Comparison of ENCODE assay signal across 14 mouse cellular contexts in genomic region chr11:29815261-29815660, GRCm38 (mm10). TPM values are rescaled to one million over a fixed set of nuclear protein-coding genes. Genes with fewer than 3 reads are reported as not detected.
DNase-seq lines count a peak whose midpoint lies in the region; ATAC-seq lines count a peak whose summit lies in the region.
"Had no signal": no experiment of that assay in that cellular context is flagged by ENCODE, and none has a peak within 500 bp of the region (broad histone marks: within the 10 kb centered on the region; RNA-seq: fewer than 3 reads in every experiment).

No protein-coding gene starts in this region.

- H3K4me2 ChIP-seq in liver, embryonic 16.5 days (ENCODE audit: low read depth, low read length) = peak overlapping the region; percentile 53
- H3K4me2 ChIP-seq: hindbrain, embryonic 13.5 days had no signal

- H3K9ac ChIP-seq in liver, embryonic 16.5 days (ENCODE audit: low read depth, low read length) = peak overlapping the region; percentile 54
- H3K9ac ChIP-seq: hindbrain, embryonic 13.5 days had no signal

- H3K27ac ChIP-seq in liver, embryonic 16.5 days (ENCODE audit: low read length) = peak overlapping the region; percentile 99
- H3K27ac ChIP-seq: hindbrain, embryonic 13.5 days; kidney, postnatal 0 days had no signal

- no peaks in the 10 kb centered on the region for H3K9me3 ChIP-seq in liver, embryonic 16.5 days (replicated peaks; ENCODE audit: control insufficient read depth, low read length)
- H3K9me3 ChIP-seq: hindbrain, embryonic 13.5 days had no signal

- 0 out of 2 replicates have a peak overlapping the region, but pooled peaks have one; percentile 9 for H3K4me3 ChIP-seq in liver, embryonic 16.5 days (ENCODE audit: low read depth, low read length)
- H3K4me3 ChIP-seq: hindbrain, embryonic 13.5 days had no signal

- peaks cover 17% of the 10 kb centered on the region for H3K4me1 ChIP-seq in liver, embryonic 16.5 days (ENCODE audit: control insufficient read depth, low read depth, low read length)
- H3K4me1 ChIP-seq: hindbrain, embryonic 13.5 days had no signal

- WGBS in liver, embryonic 16.5 days (ENCODE audit: insufficient replicate concordance) = 15% methylated on average over 3 of the region's 3 CpGs

- H3K36me3 ChIP-seq in liver, embryonic 16.5 days (ENCODE audit: control insufficient read depth, insufficient read depth) = no peaks in the 10 kb centered on the region

- DNase-seq in heart, adult 11 months = peak; percentile 59
- no peak for DNase-seq in heart, adult 18-20 months
- DNase-seq in spleen, adult 12 weeks (ENCODE audit: low spot score) = peak; percentile 54
- DNase-seq in spleen, adult 18-20 months = no peak
- no peak for DNase-seq in layer of hippocampus, adult 8-10 months (ENCODE audit: low spot score in 2 of 2)
- DNase-seq in layer of hippocampus, postnatal 10 days (ENCODE audit: low spot score in 2 of 2) = no peak
- no peak for DNase-seq in T-cell, adult 2 months (ENCODE audit: low spot score)
- DNase-seq: cerebellum, postnatal 14 days; right cerebral cortex, postnatal 25 days; thymus, adult 18-20 months had no signal

- peak; percentile 99 for ATAC-seq in liver, embryonic 16.5 days (ENCODE audit: low read depth)

- H3K27me3 ChIP-seq in liver, embryonic 16.5 days (ENCODE audit: control insufficient read depth, insufficient read depth, low read depth, low read length) = no peaks in the 10 kb centered on the region
- H3K27me3 ChIP-seq: hindbrain, embryonic 13.5 days had no signal

RNA-seq across cellular contexts. Expression of gene 4931440F15Rik, which starts 10.2 kb away (rescaled TPM):
- 1 to 10 TPM; 1.5 to 1.9 TPM for total RNA-seq in heart, adult 18-20 months (2021)
- polyA plus RNA-seq in liver, embryonic 16.5 days (2015; fragmentation: Nextera tagmentation; extraction: Ambion mirVana) = 0.14 and 0.25 TPM in 2 replicates
- total RNA-seq in layer of hippocampus, adult 8-10 months (2022) = 1 to 10 TPM; 2.5 to 3.2 (median 2.7) TPM
- 1 to 10 TPM; 2.2 to 3.1 TPM for total RNA-seq in layer of hippocampus, postnatal 10 days (2021)
- total RNA-seq: neutrophil, adult 5-6 weeks had no signal

Comparison
In these comparisons a context has a peak if more than half of its experiments do, and no peak if none do; other contexts are left out.
1. DNase-seq: peak in heart, adult 11 months (single experiment) and spleen, adult 12 weeks (single experiment); none in heart, adult 18-20 months (0 of 2), spleen, adult 18-20 months (0 of 2), layer of hippocampus, adult 8-10 months (0 of 2), layer of hippocampus, postnatal 10 days (0 of 2) and T-cell, adult 2 months (single experiment).